Mouse (Mus musculus) myocyte (in vitro differentiated cells): Measurements from ENCODE around the gene Rnf11.

ENCODE experiments used
- CEBPB ChIP-seq: IDR thresholded peaks from 2 replicates; pipeline ENCODE4 v1.6.1; 2011; ENCODE audit warnings: mild to moderate bottlenecking, moderate library complexity; ENCODE audit not compliant: poor library complexity, insufficient read depth, severe bottlenecking
- MAX ChIP-seq: IDR thresholded peaks from one replicate; pipeline ENCODE4 v1.6.1; 2011; ENCODE audit warnings: low read depth, mild to moderate bottlenecking, control low read depth
- MYOD1 ChIP-seq, 3 experiments: IDR thresholded peaks; one replicate each; pipeline ENCODE4 v1.6.1; 2011; ENCODE audit warnings: control low read depth in 2 of 3, low read depth in 2 of 3, mild to moderate bottlenecking in 2 of 3, moderate library complexity in 1 of 3; ENCODE audit not compliant: insufficient read length in 2 of 3, control insufficient read depth in 1 of 3
- MYOG ChIP-seq, 3 experiments: IDR thresholded peaks; one replicate each; pipeline ENCODE4 v1.6.1; 2011; ENCODE audit warnings: control low read depth in 2 of 3, low read depth in 2 of 3, mild to moderate bottlenecking in 2 of 3; ENCODE audit not compliant: insufficient read length in 2 of 3, control insufficient read depth in 1 of 3, insufficient read depth in 1 of 3
- POLR2A ChIP-seq: IDR thresholded peaks from one replicate; pipeline ENCODE4 v1.6.1; 2011; ENCODE audit warnings: low read depth, mild to moderate bottlenecking, control low read depth, moderate library complexity; ENCODE audit not compliant: insufficient read length
- POLR2AphosphoS2 ChIP-seq: IDR thresholded peaks from one replicate; pipeline ENCODE4 v1.6.1; 2011; ENCODE audit warnings: low read depth, control low read depth; ENCODE audit not compliant: insufficient read length
- SRF ChIP-seq: IDR thresholded peaks from one replicate; pipeline ENCODE4 v1.6.1; 2011; ENCODE audit warnings: low read depth; ENCODE audit not compliant: control insufficient read depth, insufficient read length
- TCF12 ChIP-seq: IDR thresholded peaks from one replicate; pipeline ENCODE4 v1.6.1; 2011; ENCODE audit warnings: mild to moderate bottlenecking, control low read depth; ENCODE audit not compliant: poor library complexity, insufficient read depth, severe bottlenecking
- USF1 ChIP-seq: IDR thresholded peaks from one replicate; pipeline ENCODE4 v1.6.1; 2011; ENCODE audit warnings: low read depth, mild to moderate bottlenecking, control low read depth, moderate library complexity

DNA sequence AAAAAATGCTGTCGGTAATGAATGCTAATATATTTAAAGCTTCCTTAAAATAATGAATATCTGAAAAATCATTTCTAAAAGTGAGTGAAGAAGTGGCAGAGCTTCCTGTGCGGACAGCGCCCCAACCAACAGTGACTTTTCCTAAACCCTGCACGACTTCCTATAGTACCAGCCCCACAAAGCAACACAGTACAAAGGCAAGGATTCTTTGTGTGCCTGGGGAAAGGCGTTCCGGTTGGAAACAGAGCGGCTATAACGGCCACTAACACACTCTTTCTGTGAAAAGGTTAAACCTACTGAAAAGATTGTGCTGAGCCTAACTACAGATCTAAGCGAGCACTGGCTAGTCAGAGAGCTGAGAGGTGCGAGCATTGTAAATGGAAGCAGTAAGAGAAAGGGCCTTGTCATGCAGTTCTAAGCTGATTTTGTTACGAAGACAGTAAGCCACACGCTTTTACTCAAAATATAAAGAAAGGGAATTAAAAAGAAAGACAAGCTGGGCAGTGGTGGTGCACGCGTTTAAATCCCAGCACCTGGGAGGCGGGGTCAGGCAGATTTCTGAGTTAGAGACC, 45.8 kb upstream of the Rnf11 start:
- TF ChIP-seq TCF12 = no peak
- no peak for TF ChIP-seq SRF
- TF ChIP-seq POLR2A = no peak
- TF ChIP-seq POLR2AphosphoS2 = no peak
- TF ChIP-seq MYOG (IDR thresholded peaks at IDR 0.05; ENCODE audit: control insufficient read depth in 1 of 3, insufficient read depth in 1 of 3, insufficient read length in 2 of 3, low read depth in 2 of 3) = no peak
- TF ChIP-seq CEBPB = no peak
- TF ChIP-seq USF1 = no peak
- no peak for TF ChIP-seq MAX
- no peak for TF ChIP-seq MYOD1 (IDR thresholded peaks at IDR 0.05; ENCODE audit: control insufficient read depth in 1 of 3, insufficient read length in 2 of 3, low read depth in 2 of 3)
